Mouse (Mus musculus) spleen, adult 18-20 months (tissue): ENCODE measurements around the gene Tnfrsf13b.

ENCODE experiments used
- DNase-seq, 2 experiments: peaks; one replicate each; pipeline ENCODE4 v3.0.0; 2022; ENCODE audit warnings: mixed read lengths in 2 of 2

The Tnfrsf13b gene

GRCm38 (mm10) chr11:61126606-61127355, at the start of gene Tnfrsf13b:
TSS of gene Tnfrsf13b (plus strand) at chr11:61126755.
- DNase-seq: peak; percentile 53 to 56

GRCm38 (mm10) chr11:61081624-61082023, 44.9 kb upstream of the Tnfrsf13b start:
- no peak for DNase-seq

GRCm38 (mm10) chr11:61090195-61090594, 36.4 kb upstream of the Tnfrsf13b start:
- DNase-seq: no peak

- no peak for DNase-seq
These were observed 35.4 kb upstream of the Tnfrsf13b start for GRCm38 (mm10) chr11:61091192-61091591.

- peak; percentile 22 to 68 for DNase-seq
These were observed 34.8 kb upstream of the Tnfrsf13b start for GRCm38 (mm10) chr11:61091642-61092262.

- DNase-seq: no peak
These were observed 28.5 kb upstream of the Tnfrsf13b start for GRCm38 (mm10) chr11:61098046-61098445.

GRCm38 (mm10) chr11:61102397-61103339, 23.9 kb upstream of the Tnfrsf13b start:
- DNase-seq: no peak

GRCm38 (mm10) chr11:61104241-61104901, 22.2 kb upstream of the Tnfrsf13b start:
- DNase-seq: peak; percentile 68 to 88

DNA sequence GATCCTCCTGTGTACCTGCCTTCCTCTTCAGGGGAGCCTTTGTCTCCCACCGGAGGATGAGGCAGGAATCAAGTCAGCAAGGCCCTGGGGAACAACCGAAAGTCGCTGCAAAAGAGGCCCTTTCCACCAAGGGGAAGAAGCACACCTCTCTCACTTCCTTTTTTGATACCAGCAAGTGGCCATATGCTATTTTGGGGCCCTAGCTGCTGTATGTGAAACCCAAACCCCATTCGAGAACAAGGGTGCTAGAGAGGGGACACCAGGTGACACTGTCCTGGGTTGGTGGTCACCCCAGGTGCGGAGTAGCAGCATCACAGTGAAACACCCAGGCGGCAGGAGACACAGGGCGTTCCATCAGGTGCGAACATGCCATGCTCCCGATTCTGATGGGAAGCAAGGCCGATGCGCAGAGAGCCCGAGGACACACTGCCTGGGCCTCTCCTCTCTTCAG, 17.6 kb upstream of the Tnfrsf13b start:
- peak; percentile 55 to 61 for DNase-seq

DNA sequence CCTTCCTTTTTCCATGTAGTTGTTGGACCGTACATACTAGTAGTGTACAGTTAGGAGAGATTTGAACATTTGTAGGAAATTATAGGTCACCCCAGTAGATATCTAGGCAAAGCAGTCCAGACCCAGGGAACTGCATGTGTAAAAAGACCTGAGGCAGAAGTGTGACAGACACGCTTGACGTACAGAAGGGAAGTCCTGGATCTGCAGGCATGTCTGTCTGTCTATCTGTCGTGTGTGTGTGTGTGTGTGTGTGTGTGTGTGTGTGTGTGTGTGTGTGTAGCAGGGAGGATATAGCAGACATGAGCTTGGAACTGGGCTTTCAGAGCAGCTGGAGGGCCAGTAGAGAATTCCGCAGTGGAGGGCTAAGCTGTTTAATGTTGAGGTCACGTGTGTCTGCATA, 16.8 kb upstream of the Tnfrsf13b start:
- no peak for DNase-seq

- no peak for DNase-seq
These were observed 16.4 kb upstream of the Tnfrsf13b start for GRCm38 (mm10) chr11:61110113-61110512.

DNA sequence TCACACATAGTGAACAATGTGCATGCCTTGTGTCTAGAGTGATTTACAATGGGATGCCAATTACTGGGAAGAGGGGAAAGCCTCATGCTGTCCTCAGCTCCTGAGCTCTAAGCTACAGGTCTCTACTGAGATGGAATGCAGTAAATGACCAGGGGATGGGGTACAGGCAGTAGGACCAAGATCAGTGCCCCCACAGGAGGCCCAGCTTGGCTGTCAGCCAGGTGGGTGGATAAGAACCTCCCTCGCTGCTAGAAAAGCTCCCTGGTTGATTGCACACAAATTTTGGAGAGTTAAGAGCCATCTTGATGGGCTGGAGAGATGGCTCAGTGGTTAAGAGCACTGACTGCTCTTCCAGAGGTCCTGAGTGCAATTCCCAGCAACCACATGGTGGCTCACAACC, 15.6 kb upstream of the Tnfrsf13b start:
- DNase-seq: no peak

GRCm38 (mm10) chr11:61111472-61111871, 15.1 kb upstream of the Tnfrsf13b start:
- no peak for DNase-seq

DNA sequence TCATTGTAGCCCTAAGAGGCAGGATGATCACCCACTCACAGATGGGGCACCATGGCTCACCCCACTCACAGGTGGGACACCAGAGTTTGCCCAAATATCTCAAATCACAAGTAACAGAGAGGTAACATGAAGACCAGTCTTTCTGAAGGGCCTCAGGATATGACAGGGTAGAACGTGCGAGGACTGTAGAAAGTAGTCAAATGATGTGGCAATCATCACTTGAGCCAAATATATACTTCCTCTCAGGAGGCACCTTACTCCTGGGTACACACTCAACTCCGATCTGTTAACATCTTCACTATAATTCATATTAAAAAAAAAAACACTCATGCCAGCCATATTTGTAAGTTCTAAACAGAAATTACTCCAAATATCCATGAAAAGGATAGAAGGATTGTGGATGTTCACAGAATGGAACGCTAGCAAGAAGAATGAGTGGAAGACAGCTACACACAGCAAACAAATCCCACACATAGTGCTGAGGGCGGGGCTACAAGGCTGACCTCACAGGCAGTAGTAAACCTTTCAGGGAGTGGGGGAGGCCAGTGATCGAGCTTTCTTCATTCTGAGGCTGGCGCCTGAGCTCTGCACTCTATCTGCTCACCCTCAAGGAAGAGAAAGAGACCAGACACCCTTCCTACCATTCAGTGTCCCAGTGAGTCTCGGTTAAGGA, 14.1 kb upstream of the Tnfrsf13b start:
- DNase-seq: peak; percentile 30 to 42

DNA sequence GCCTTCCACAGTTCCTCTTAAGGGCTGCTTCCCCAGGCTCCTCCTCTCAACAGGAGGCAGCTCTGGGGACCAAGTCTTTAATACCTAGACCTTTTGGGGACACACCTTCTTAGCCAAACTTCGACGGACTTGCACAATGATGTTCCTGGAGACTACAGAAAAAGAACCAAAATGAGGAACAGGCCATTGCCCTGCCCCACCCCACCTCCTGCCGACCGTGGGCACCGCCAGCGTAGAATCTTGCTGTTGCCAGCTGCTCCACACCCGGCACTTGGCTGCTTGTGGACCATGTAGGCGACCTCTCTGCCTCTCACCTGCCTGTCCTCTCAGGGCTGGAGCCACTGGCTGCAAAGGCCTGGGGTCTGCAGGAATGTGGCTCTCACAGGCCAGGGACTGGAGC, 10.3 kb upstream of the Tnfrsf13b start:
- peak; percentile 42 to 50 for DNase-seq

GRCm38 (mm10) chr11:61119996-61120583, 6.5 kb upstream of the Tnfrsf13b start:
- no peak for DNase-seq

- no peak for DNase-seq
These were observed 4.2 kb upstream of the Tnfrsf13b start for GRCm38 (mm10) chr11:61122283-61122768.

DNA sequence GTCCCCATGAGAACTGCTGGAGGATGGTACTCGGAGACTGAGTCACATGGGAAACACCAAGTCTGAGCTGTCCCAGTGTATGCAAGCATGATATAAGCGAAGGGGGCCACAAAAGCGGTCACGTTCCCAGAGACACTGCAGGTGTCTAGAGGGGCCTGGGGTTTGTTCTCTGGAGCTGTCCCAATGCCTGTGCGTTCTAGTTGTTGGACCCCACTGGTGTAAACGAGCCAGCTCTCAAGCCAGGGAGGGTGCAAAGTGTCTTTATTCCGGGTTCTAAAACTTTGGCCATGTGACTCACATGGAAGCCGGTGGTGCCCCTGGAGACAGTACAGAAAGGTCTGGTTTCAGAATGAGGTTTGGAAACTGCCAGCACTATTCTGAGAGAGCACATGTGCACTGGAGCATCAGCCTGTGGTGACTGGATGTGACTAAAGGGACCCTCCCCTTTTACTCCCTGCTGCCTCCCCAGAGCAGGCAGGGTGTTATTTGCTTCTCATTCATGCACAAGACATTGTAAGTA, 3.7 kb upstream of the Tnfrsf13b start:
- peak; percentile 36 to 48 for DNase-seq

DNA sequence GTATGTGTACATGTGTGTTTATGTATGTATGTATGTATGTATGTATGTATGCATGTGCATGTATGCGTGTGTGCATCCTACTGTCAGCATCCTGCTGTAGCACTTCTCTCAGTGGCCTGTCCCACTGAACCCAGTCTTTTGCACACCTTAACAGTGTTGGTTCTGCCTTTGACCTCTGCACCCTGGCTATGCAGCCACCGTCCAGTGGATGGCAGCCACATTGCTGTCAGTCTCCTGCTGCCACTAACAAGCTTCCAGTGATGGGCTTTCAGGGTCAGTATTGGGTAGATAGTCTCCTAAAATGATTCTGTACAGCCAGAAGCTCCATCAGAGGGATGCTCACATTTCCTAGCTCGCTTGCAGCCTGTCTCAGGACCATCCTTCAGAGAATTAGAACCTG, 2.7 kb upstream of the Tnfrsf13b start:
- no peak for DNase-seq

GRCm38 (mm10) chr11:61125970-61126369, 585 bp upstream of the Tnfrsf13b start:
- DNase-seq: no peak

DNA sequence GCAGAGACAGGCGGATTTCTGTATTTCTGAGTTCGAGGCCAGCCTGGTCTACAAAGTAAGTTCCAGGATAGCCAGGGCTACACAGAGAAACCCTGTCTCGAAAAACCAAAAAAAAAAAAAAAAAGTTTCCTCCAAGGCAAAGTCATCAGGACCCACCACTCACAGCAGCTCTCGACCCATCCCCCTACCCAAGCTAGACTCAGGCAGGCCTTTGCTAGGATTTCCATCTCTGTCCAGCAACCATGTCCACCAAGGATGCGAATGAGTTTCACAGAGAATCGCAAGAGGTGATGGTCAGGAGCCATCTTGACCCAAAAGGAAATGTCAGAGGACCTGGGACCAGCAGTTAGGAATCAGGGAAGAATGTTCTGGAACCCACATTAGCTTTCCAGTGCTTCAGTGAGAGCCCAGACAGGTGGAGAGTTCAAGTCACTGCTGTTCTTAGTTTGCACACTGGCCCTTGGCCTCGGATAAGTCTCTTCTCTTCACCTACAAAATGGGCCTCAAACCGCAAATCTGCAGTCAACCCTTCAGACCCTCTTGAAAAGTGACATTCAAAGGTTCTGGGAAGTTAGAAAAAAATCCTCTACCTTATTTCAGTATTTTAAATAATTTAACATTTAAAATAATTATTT, 983 bp downstream of the Tnfrsf13b start:
- no peak for DNase-seq
